Mouse (Mus musculus): ENCODE measurements at regions not wholly inside any gene's neighbourhood (a gene's known extent, or its start where the extent isn't known, plus 50 kb on each side); places are given as distances from the start of the nearest gene placed in this dataset.

GRCm38 (mm10) chr12:12693838-12694777 lies 247.6 kb downstream of the Mycn start:
- no peak overlapping the region for H3K4me3 ChIP-seq (ENCODE audit: control insufficient read depth, low read depth, low read length)
- H3K4me1 ChIP-seq (ENCODE audit: control insufficient read depth, insufficient read depth, low read length) = no peaks in the 10 kb centered on the region
- H3K27me3 ChIP-seq (ENCODE audit: control insufficient read depth, insufficient read depth, low read length) = no peaks in the 10 kb centered on the region
- no peak overlapping the region for H3K27ac ChIP-seq (ENCODE audit: control insufficient read depth, insufficient read depth, low read depth, low read length)
- TF ChIP-seq POLR2A (IDR thresholded peaks at IDR 0.05; ENCODE audit: control insufficient read depth, low read depth, low read length) (no peak), CTCF (IDR thresholded peaks at IDR 0.05; ENCODE audit: control insufficient read depth, insufficient read depth, insufficient replicate concordance, low read depth, low read length) (no peak)
- no peaks in the 10 kb centered on the region for H3K36me3 ChIP-seq (ENCODE audit: control insufficient read depth, insufficient read depth, low read length)

- Histone ChIP-seq H3K4me1 (ENCODE audit: control insufficient read depth, insufficient read depth, low read length) (no peaks in the 10 kb centered on the region), H3K4me3 (ENCODE audit: control insufficient read depth, low read depth, low read length) (no peak overlapping the region), H3K36me3 (ENCODE audit: control insufficient read depth, insufficient read depth, low read length) (no peaks in the 10 kb centered on the region), H3K27ac (ENCODE audit: control insufficient read depth, insufficient read depth, low read depth, low read length) (no peak overlapping the region), H3K27me3 (ENCODE audit: control insufficient read depth, insufficient read depth, low read length) (no peaks in the 10 kb centered on the region)
- TF ChIP-seq CTCF (IDR thresholded peaks at IDR 0.05; ENCODE audit: control insufficient read depth, insufficient read depth, insufficient replicate concordance, low read depth, low read length) = no peak
- TF ChIP-seq POLR2A (IDR thresholded peaks at IDR 0.05; ENCODE audit: control insufficient read depth, low read depth, low read length) = no peak
Measured at GRCm38 (mm10) chr12:12687376-12687775, 254.3 kb downstream of the Mycn start.

- H3K4me3 ChIP-seq (ENCODE audit: control insufficient read depth, low read depth, low read length) = no peak overlapping the region
- H3K27me3 ChIP-seq (ENCODE audit: control insufficient read depth, insufficient read depth, low read length) = no peaks in the 10 kb centered on the region
- H3K4me1 ChIP-seq (ENCODE audit: control insufficient read depth, insufficient read depth, low read length) = peaks cover 3% of the 10 kb centered on the region; the same call in 1 of the 2 replicates
- no peak for TF ChIP-seq POLR2A (IDR thresholded peaks at IDR 0.05; ENCODE audit: control insufficient read depth, low read depth, low read length)
- TF ChIP-seq CTCF (IDR thresholded peaks at IDR 0.05; ENCODE audit: control insufficient read depth, insufficient read depth, insufficient replicate concordance, low read depth, low read length) = no peak
- no peaks in the 10 kb centered on the region for H3K36me3 ChIP-seq (ENCODE audit: control insufficient read depth, insufficient read depth, low read length)
- no peak overlapping the region for H3K27ac ChIP-seq (ENCODE audit: control insufficient read depth, insufficient read depth, low read depth, low read length)
Measured at GRCm38 (mm10) chr12:12685217-12685522, 256.5 kb downstream of the Mycn start.

GRCm38 (mm10) chr12:12684481-12685216 lies 257.1 kb downstream of the Mycn start:
- Histone ChIP-seq H3K36me3 (ENCODE audit: control insufficient read depth, insufficient read depth, low read length) (no peaks in the 10 kb centered on the region), H3K4me3 (ENCODE audit: control insufficient read depth, low read depth, low read length) (no peak overlapping the region), H3K4me1 (ENCODE audit: control insufficient read depth, insufficient read depth, low read length) (peaks cover 3% of the 10 kb centered on the region; the same call in 1 of the 2 replicates), H3K27ac (ENCODE audit: control insufficient read depth, insufficient read depth, low read depth, low read length) (no peak overlapping the region), H3K27me3 (ENCODE audit: control insufficient read depth, insufficient read depth, low read length) (no peaks in the 10 kb centered on the region)
- TF ChIP-seq POLR2A (IDR thresholded peaks at IDR 0.05; ENCODE audit: control insufficient read depth, low read depth, low read length) (no peak), CTCF (IDR thresholded peaks at IDR 0.05; ENCODE audit: control insufficient read depth, insufficient read depth, insufficient replicate concordance, low read depth, low read length) (no peak)

- Histone ChIP-seq H3K27ac (ENCODE audit: control insufficient read depth, insufficient read depth, low read depth, low read length) (no peak overlapping the region), H3K27me3 (ENCODE audit: control insufficient read depth, insufficient read depth, low read length) (no peaks in the 10 kb centered on the region), H3K4me1 (ENCODE audit: control insufficient read depth, insufficient read depth, low read length) (peaks cover 3% of the 10 kb centered on the region; the same call in 1 of the 2 replicates), H3K36me3 (ENCODE audit: control insufficient read depth, insufficient read depth, low read length) (no peaks in the 10 kb centered on the region), H3K4me3 (ENCODE audit: control insufficient read depth, low read depth, low read length) (no peak overlapping the region)
- TF ChIP-seq POLR2A (IDR thresholded peaks at IDR 0.05; ENCODE audit: control insufficient read depth, low read depth, low read length) = no peak
- TF ChIP-seq CTCF (IDR thresholded peaks at IDR 0.05; ENCODE audit: control insufficient read depth, insufficient read depth, insufficient replicate concordance, low read depth, low read length) = no peak
Measured at GRCm38 (mm10) chr12:12683733-12684470, 257.8 kb downstream of the Mycn start.

- no peak for TF ChIP-seq POLR2A (IDR thresholded peaks at IDR 0.05; ENCODE audit: control insufficient read depth, low read depth, low read length)
- TF ChIP-seq CTCF (IDR thresholded peaks at IDR 0.05; ENCODE audit: control insufficient read depth, insufficient read depth, insufficient replicate concordance, low read depth, low read length) = no peak
- Histone ChIP-seq H3K4me1 (ENCODE audit: control insufficient read depth, insufficient read depth, low read length) (peaks cover 3% of the 10 kb centered on the region; the same call in 1 of the 2 replicates), H3K27me3 (ENCODE audit: control insufficient read depth, insufficient read depth, low read length) (no peaks in the 10 kb centered on the region), H3K36me3 (ENCODE audit: control insufficient read depth, insufficient read depth, low read length) (no peaks in the 10 kb centered on the region), H3K27ac (ENCODE audit: control insufficient read depth, insufficient read depth, low read depth, low read length) (no peak overlapping the region), H3K4me3 (ENCODE audit: control insufficient read depth, low read depth, low read length) (no peak overlapping the region)
Measured at GRCm38 (mm10) chr12:12681101-12681500, 260.6 kb downstream of the Mycn start.
